Mouse (Mus musculus): ENCODE data around the gene Shq1.

DNA sequence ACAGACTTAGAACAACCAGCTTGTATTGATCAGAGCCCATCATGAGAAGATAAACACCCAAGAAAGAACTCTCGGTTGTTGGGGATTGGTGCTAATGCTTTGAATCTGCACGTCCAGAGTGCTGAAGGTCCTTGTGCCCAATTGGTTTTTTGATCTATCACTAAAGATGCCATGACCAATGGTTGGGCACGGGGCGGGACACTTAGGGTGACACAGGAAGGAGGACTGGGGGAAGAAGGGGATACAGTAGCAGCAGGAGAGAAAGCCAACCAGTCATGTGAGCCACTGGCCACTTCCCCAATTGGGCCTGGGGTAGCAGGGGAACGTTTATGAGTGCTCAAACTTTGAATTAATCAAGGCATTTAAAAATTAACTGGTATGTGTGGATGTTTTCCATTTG is 23.8 kb downstream of the Shq1 start:
- TF ChIP-seq CTCF (IDR thresholded peaks at IDR 0.05; ENCODE audit: extremely low read depth, insufficient read depth, insufficient read length, insufficient replicate concordance) (no peak), POLR2A (IDR thresholded peaks at IDR 0.05; ENCODE audit: low read depth, low read length) (no peak)

Measured in spleen, adult 2 months (tissue).